Mouse (Mus musculus): ENCODE results near the gene Gm45194.

- no peak for TF ChIP-seq CTCF (IDR thresholded peaks at IDR 0.05; ENCODE audit: insufficient read depth, low read length)
- no peak for TF ChIP-seq POLR2A (IDR thresholded peaks at IDR 0.05; ENCODE audit: borderline replicate concordance, extremely low read depth, low read depth, low read length)
Measured at GRCm38 (mm10) chrX:112255513-112255912, 364.3 kb downstream of the Gm45194 start.

Measured in lung, adult 2 months (tissue).